Mouse (Mus musculus): ENCODE data around the gene Endog.

DNA sequence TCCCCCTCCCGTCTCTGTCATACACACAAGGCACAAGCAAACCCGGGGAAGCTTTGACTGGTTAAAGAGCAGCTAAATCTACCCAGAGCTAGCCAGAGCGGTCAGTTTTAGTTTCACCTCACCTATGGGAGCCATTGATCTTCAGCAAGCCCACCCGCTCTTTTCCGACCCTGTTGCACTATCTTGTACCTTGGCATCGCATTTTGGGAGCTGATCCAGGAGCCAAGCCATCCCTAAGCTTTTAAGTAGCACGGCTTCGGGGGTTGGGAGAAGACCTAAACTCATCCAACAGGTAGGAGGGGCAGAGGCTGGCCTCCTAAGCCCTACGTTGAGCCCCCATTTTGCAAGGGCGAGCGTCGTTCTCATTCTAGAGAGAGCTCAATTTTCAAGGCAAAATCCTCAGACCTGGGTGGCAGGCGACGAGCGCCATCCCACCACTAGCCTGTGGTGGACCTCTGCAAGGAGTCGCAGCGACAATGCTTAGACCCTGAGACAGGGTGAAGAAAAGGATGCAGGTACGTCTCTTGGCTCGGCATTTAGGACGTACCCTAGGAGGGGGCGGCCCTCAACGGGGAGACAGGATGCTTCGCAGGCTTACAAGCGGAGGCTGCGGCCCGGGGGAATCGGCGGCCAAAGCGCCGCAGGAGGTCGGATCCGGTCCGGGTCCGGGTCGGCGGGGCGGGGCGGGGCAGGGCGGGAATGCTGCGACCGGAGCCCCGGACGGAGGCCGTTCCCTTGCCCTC is 47.4 kb upstream of the Endog start:
- TF ChIP-seq CTCF (IDR thresholded peaks at IDR 0.05; ENCODE audit: control insufficient read depth, insufficient read depth, low read length): no peak
- TF ChIP-seq POLR2A (IDR thresholded peaks at IDR 0.05; ENCODE audit: borderline replicate concordance, control insufficient read depth, low read depth, low read length): no peak
